Mouse (Mus musculus) forelimb bud, embryonic 11.5 days (tissue): ENCODE results near the gene Sft2d2.

ENCODE experiments used
- DNase-seq: peaks from one replicate; pipeline ENCODE4 v3.0.0-alpha.2; 2012; ENCODE audit warnings: low read depth, low spot score

Sft2d2 gene

GRCm38 (mm10) chr1:165193880-165194661, at the start of gene Sft2d2:
Gene Sft2d2, minus strand, starts transcription at chr1:165194438.
- DNase-seq = peak; percentile 65

- peak; percentile 95 for DNase-seq
These were observed 42.4 kb upstream of the Sft2d2 start, which contains the start of gene Tiprl for GRCm38 (mm10) chr1:165236321-165237298. Gene Tiprl, minus strand, starts transcription at chr1:165236996.

GRCm38 (mm10) chr1:165235846-165236245, 41.6 kb upstream of the Sft2d2 start:
- no peak for DNase-seq

- no peak for DNase-seq
These were observed 39.6 kb upstream of the Sft2d2 start for GRCm38 (mm10) chr1:165233806-165234205.

GRCm38 (mm10) chr1:165230691-165231090, 36.5 kb upstream of the Sft2d2 start:
- DNase-seq = no peak

GRCm38 (mm10) chr1:165229577-165229976, 35.3 kb upstream of the Sft2d2 start:
- DNase-seq = no peak

- no peak for DNase-seq
These were observed 22.9 kb upstream of the Sft2d2 start for GRCm38 (mm10) chr1:165217023-165217589.

GRCm38 (mm10) chr1:165215831-165216230, 21.6 kb upstream of the Sft2d2 start:
- no peak for DNase-seq

GRCm38 (mm10) chr1:165205591-165205990, 11.4 kb upstream of the Sft2d2 start:
- DNase-seq = no peak

- no peak for DNase-seq
These were observed 9.3 kb upstream of the Sft2d2 start for GRCm38 (mm10) chr1:165203488-165204035.

GRCm38 (mm10) chr1:165201445-165202012, 7.3 kb upstream of the Sft2d2 start:
- no peak for DNase-seq

- DNase-seq = no peak
These were observed 6.5 kb upstream of the Sft2d2 start for GRCm38 (mm10) chr1:165200748-165201147.

GRCm38 (mm10) chr1:165199639-165200038, 5.4 kb upstream of the Sft2d2 start:
- no peak for DNase-seq

GRCm38 (mm10) chr1:165198951-165199350, 4.7 kb upstream of the Sft2d2 start:
- DNase-seq = no peak

- DNase-seq = no peak
These were observed 3.6 kb upstream of the Sft2d2 start for GRCm38 (mm10) chr1:165197875-165198274.

GRCm38 (mm10) chr1:165195396-165195960, 1.2 kb upstream of the Sft2d2 start:
- no peak for DNase-seq

GRCm38 (mm10) chr1:165194662-165195013, 400 bp upstream of the Sft2d2 start:
- no peak for DNase-seq

GRCm38 (mm10) chr1:165193426-165193825, 812 bp downstream of the Sft2d2 start:
- DNase-seq = no peak

- DNase-seq = no peak
These were observed 1.4 kb downstream of the Sft2d2 start for GRCm38 (mm10) chr1:165192714-165193264.

GRCm38 (mm10) chr1:165192102-165192501, 2.1 kb downstream of the Sft2d2 start:
- DNase-seq = no peak

- DNase-seq = no peak
These were observed 2.6 kb downstream of the Sft2d2 start for GRCm38 (mm10) chr1:165191611-165192010.
